Mouse (Mus musculus) limb, embryonic 13.5 days (tissue): ENCODE measurements around the gene Tmem178. TPM values are rescaled to one million over a fixed set of nuclear protein-coding genes. Genes with fewer than 3 reads are reported as not detected.

ENCODE experiments used
- ATAC-seq: fragments of 200-750 bp; cut with Nextera tagmentation; 2 replicates; pipeline ENCODE4 v1.8.0; 2017; ENCODE audit warnings: low read depth, moderate number of reproducible peaks, moderate TSS enrichment; ENCODE audit not compliant: low FRiP score
- H3K27ac ChIP-seq: fragments of 300-500 bp; sonication (generic); 2 replicates; pipeline ENCODE4 v1.5.1; 2015; ENCODE audit warnings: inconsistent platforms, mild to moderate bottlenecking, moderate library complexity
- H3K27me3 ChIP-seq: fragments of 300-500 bp; sonication (generic); 2 replicates; pipeline ENCODE4 v1.6.1; 2015; ENCODE audit warnings: mild to moderate bottlenecking, inconsistent platforms
- H3K36me3 ChIP-seq: fragments of 300-500 bp; sonication (generic); 2 replicates; pipeline ENCODE4 v1.6.1; 2015; ENCODE audit warnings: inconsistent platforms, mild to moderate bottlenecking, moderate library complexity
- H3K4me1 ChIP-seq: fragments of 300-500 bp; sonication (generic); 2 replicates; pipeline ENCODE4 v1.6.1; 2015; ENCODE audit warnings: inconsistent platforms
- H3K4me2 ChIP-seq: fragments of 300-500 bp; sonication (generic); replicated peaks from 2 replicates; pipeline ENCODE4 v1.6.1; 2015; ENCODE audit warnings: inconsistent platforms, mild to moderate bottlenecking, moderate library complexity
- H3K4me3 ChIP-seq: fragments of 300-500 bp; sonication (generic); 2 replicates; pipeline ENCODE4 v1.5.1; 2015; ENCODE audit warnings: moderate library complexity, mild to moderate bottlenecking, inconsistent platforms
- H3K9ac ChIP-seq: fragments of 300-500 bp; sonication (generic); 2 replicates; pipeline ENCODE4 v1.6.1; 2015; ENCODE audit warnings: mild to moderate bottlenecking, inconsistent platforms
- H3K9me3 ChIP-seq: fragments of 300-500 bp; sonication (generic); 2 replicates; pipeline ENCODE4 v1.6.1; 2016; ENCODE audit warnings: inconsistent platforms
- WGBS: fragments of 180-500 bp; shearing (Covaris S2); methylation state at CpG from one replicate; pipeline ENCODE4 v1.1.7; 2015; 5-methylcytosine and 5-hydroxymethylcytosine counted together
- polyA plus RNA-seq: library from polyadenylated mRNA; unstranded; fragments of >200 nt; fragmentation: Nextera tagmentation; extraction: Ambion mirVana; gene quantifications from 2 replicates; pipeline ENCODE4 v1.2.1, GENCODE M21; 2015

The Tmem178 gene
- polyA plus RNA-seq, 1 experiment from 2014 or later: 9.1 TPM

GRCm38 (mm10) chr17:80972891-80973290 is 28.5 kb downstream of the Tmem178 start:
- Histone ChIP-seq H3K36me3 (no peaks in the 10 kb centered on the region), H3K9ac (no peak overlapping the region), H3K4me2 (no peak overlapping the region), H3K27me3 (no peaks in the 10 kb centered on the region), H3K9me3 (peaks cover 3% of the 10 kb centered on the region; the same call in 1 of the 2 replicates), H3K4me3 (no peak overlapping the region), H3K4me1 (peaks cover 22% of the 10 kb centered on the region), H3K27ac (no peak overlapping the region)
- 83% methylated on average over 7 of the region's 7 CpGs for WGBS
- no peak for ATAC-seq

- 86% methylated on average over 5 of the region's 5 CpGs for WGBS
- Histone ChIP-seq H3K36me3 (no peaks in the 10 kb centered on the region), H3K4me1 (peaks cover 11% of the 10 kb centered on the region), H3K9me3 (peaks cover 3% of the 10 kb centered on the region; the same call in 1 of the 2 replicates), H3K4me2 (no peak overlapping the region), H3K27ac (no peak overlapping the region), H3K27me3 (no peaks in the 10 kb centered on the region), H3K9ac (no peak overlapping the region), H3K4me3 (no peak overlapping the region)
- no peak for ATAC-seq
Measured at GRCm38 (mm10) chr17:80977245-80977644, 32.8 kb downstream of the Tmem178 start.

GRCm38 (mm10) chr17:80980096-80980495 is 35.7 kb downstream of the Tmem178 start:
- Histone ChIP-seq H3K27ac (no peak overlapping the region), H3K9ac (no peak overlapping the region), H3K9me3 (peaks cover 3% of the 10 kb centered on the region; the same call in 1 of the 2 replicates), H3K4me3 (no peak overlapping the region), H3K4me2 (no peak overlapping the region), H3K36me3 (no peaks in the 10 kb centered on the region), H3K27me3 (no peaks in the 10 kb centered on the region), H3K4me1 (peaks cover 17% of the 10 kb centered on the region)
- ATAC-seq: no peak
- WGBS: 83% methylated on average over 10 of the region's 10 CpGs

GRCm38 (mm10) chr17:80981721-80982411 is 37.4 kb downstream of the Tmem178 start:
- H3K9ac ChIP-seq: no peak overlapping the region
- no peak overlapping the region; the same call in 1 of the 2 replicates for H3K4me2 ChIP-seq
- H3K4me1 ChIP-seq: peaks cover 17% of the 10 kb centered on the region
- 62% methylated on average over 12 of the region's 12 CpGs for WGBS
- peak overlapping the region; percentile 6; the same call in 1 of the 2 replicates for H3K27ac ChIP-seq
- H3K27me3 ChIP-seq: no peaks in the 10 kb centered on the region
- no peak overlapping the region for H3K4me3 ChIP-seq
- no peaks in the 10 kb centered on the region for H3K36me3 ChIP-seq
- ATAC-seq: no peak; the same call in 1 of the 2 replicates
- no peaks in the 10 kb centered on the region for H3K9me3 ChIP-seq

- 9% methylated on average over 8 of the region's 8 CpGs for WGBS
- peak; percentile 64; the same call in 1 of the 2 replicates for ATAC-seq
Measured at GRCm38 (mm10) chr17:80982412-80982787, 38.0 kb downstream of the Tmem178 start.

GRCm38 (mm10) chr17:80982976-80983375 is 38.5 kb downstream of the Tmem178 start:
- no peak for ATAC-seq
- H3K4me2 ChIP-seq: no peak overlapping the region
- H3K9me3 ChIP-seq: no peaks in the 10 kb centered on the region
- no peak overlapping the region for H3K27ac ChIP-seq
- no peaks in the 10 kb centered on the region for H3K36me3 ChIP-seq
- WGBS: 71% methylated on average over 10 of the region's 10 CpGs
- no peak overlapping the region for H3K9ac ChIP-seq
- peaks cover 17% of the 10 kb centered on the region for H3K4me1 ChIP-seq
- H3K27me3 ChIP-seq: no peaks in the 10 kb centered on the region
- H3K4me3 ChIP-seq: no peak overlapping the region

More at GRCm38 (mm10) chr17:80982412-80982787, 38.0 kb downstream of the Tmem178 start:
- no peaks in the 10 kb centered on the region for H3K36me3 ChIP-seq
- peaks cover 17% of the 10 kb centered on the region for H3K4me1 ChIP-seq
- H3K9ac ChIP-seq: no peak overlapping the region
- no peak overlapping the region for H3K4me3 ChIP-seq
- H3K4me2 ChIP-seq: no peak overlapping the region; the same call in 1 of the 2 replicates
- no peaks in the 10 kb centered on the region for H3K27me3 ChIP-seq
- H3K27ac ChIP-seq: peak overlapping the region; percentile 6; the same call in 1 of the 2 replicates
- no peaks in the 10 kb centered on the region for H3K9me3 ChIP-seq

GRCm38 (mm10) chr17:80991535-80992127 is 47.2 kb downstream of the Tmem178 start:
- Histone ChIP-seq H3K9ac (no peak overlapping the region), H3K4me2 (no peak overlapping the region), H3K27me3 (no peaks in the 10 kb centered on the region), H3K9me3 (0 out of 2 replicates have a peak, but pooled peaks cover 3% of the 10 kb centered on the region), H3K27ac (no peak overlapping the region), H3K4me1 (no peaks in the 10 kb centered on the region), H3K36me3 (0 out of 2 replicates have a peak, but pooled peaks cover 3% of the 10 kb centered on the region), H3K4me3 (no peak overlapping the region)
- ATAC-seq: no peak
- 77% methylated on average over 8 of the region's 8 CpGs for WGBS

- Histone ChIP-seq H3K4me3 (no peak overlapping the region), H3K27ac (no peak overlapping the region), H3K9me3 (0 out of 2 replicates have a peak, but pooled peaks cover 3% of the 10 kb centered on the region), H3K27me3 (no peaks in the 10 kb centered on the region), H3K4me2 (no peak overlapping the region), H3K9ac (no peak overlapping the region), H3K4me1 (peaks cover 14% of the 10 kb centered on the region), H3K36me3 (0 out of 2 replicates have a peak, but pooled peaks cover 3% of the 10 kb centered on the region)
- WGBS: 69% methylated on average over 2 of the region's 2 CpGs
- ATAC-seq: no peak
Measured at GRCm38 (mm10) chr17:80997226-80997625, 52.8 kb downstream of the Tmem178 start.

GRCm38 (mm10) chr17:80998958-80999357 is 54.5 kb downstream of the Tmem178 start:
- WGBS: 39% methylated on average over 6 of the region's 6 CpGs
- ATAC-seq: no peak

GRCm38 (mm10) chr17:81001010-81001409 is 56.6 kb downstream of the Tmem178 start:
- Histone ChIP-seq H3K36me3 (0 out of 2 replicates have a peak, but pooled peaks cover 3% of the 10 kb centered on the region), H3K27ac (no peak overlapping the region), H3K9ac (no peak overlapping the region), H3K4me2 (no peak overlapping the region), H3K27me3 (no peaks in the 10 kb centered on the region), H3K4me3 (no peak overlapping the region), H3K9me3 (0 out of 2 replicates have a peak, but pooled peaks cover 3% of the 10 kb centered on the region), H3K4me1 (peaks cover 44% of the 10 kb centered on the region)
- no peak for ATAC-seq
- WGBS: 82% methylated on average over 12 of the region's 12 CpGs

More at GRCm38 (mm10) chr17:80998958-80999357, 54.5 kb downstream of the Tmem178 start:
- no peak overlapping the region for H3K9ac ChIP-seq
- H3K27ac ChIP-seq: no peak overlapping the region
- no peak overlapping the region for H3K4me3 ChIP-seq
- H3K4me1 ChIP-seq: peaks cover 26% of the 10 kb centered on the region
- H3K9me3 ChIP-seq: 0 out of 2 replicates have a peak, but pooled peaks cover 3% of the 10 kb centered on the region
- H3K27me3 ChIP-seq: no peaks in the 10 kb centered on the region
- H3K4me2 ChIP-seq: no peak overlapping the region
- 0 out of 2 replicates have a peak, but pooled peaks cover 3% of the 10 kb centered on the region for H3K36me3 ChIP-seq

- H3K9ac ChIP-seq: no peak overlapping the region
- no peaks in the 10 kb centered on the region for H3K27me3 ChIP-seq
- H3K9me3 ChIP-seq: no peaks in the 10 kb centered on the region
- 89% methylated on average over 4 of the region's 4 CpGs for WGBS
- no peak overlapping the region for H3K4me2 ChIP-seq
- no peak for ATAC-seq
- H3K36me3 ChIP-seq: no peaks in the 10 kb centered on the region
- peaks cover 47% of the 10 kb centered on the region for H3K4me1 ChIP-seq
- no peak overlapping the region for H3K4me3 ChIP-seq
- H3K27ac ChIP-seq: no peak overlapping the region
Measured at GRCm38 (mm10) chr17:81001647-81002046, 57.2 kb downstream of the Tmem178 start.

- Histone ChIP-seq H3K9me3 (no peaks in the 10 kb centered on the region), H3K4me2 (no peak overlapping the region), H3K36me3 (no peaks in the 10 kb centered on the region), H3K27ac (no peak overlapping the region), H3K27me3 (no peaks in the 10 kb centered on the region), H3K4me1 (peaks cover 47% of the 10 kb centered on the region), H3K9ac (no peak overlapping the region), H3K4me3 (no peak overlapping the region)
- 42% methylated on average over 5 of the region's 5 CpGs for WGBS
- no peak for ATAC-seq
Measured at GRCm38 (mm10) chr17:81002130-81002529, 57.7 kb downstream of the Tmem178 start.
